Mouse (Mus musculus) forebrain, postnatal 0 days (tissue): Measurements from ENCODE around the gene Dedd2. TPM values are rescaled to one million over a fixed set of nuclear protein-coding genes. Genes with fewer than 3 reads are reported as not detected.
A peak's percentile ranks its signal among the peaks of the same experiment; 100 is the strongest.

ENCODE experiments used
- ATAC-seq: fragments of 200-750 bp; cut with Nextera tagmentation; 2 replicates; pipeline ENCODE4 v1.8.0; 2017; ENCODE audit warnings: mild to moderate bottlenecking, moderate library complexity
- DNase-seq: peaks from one replicate; pipeline ENCODE4 v3.0.0-alpha.2; 2015
- H3K27ac ChIP-seq: fragments of 300-500 bp; sonication (generic); 2 replicates; pipeline ENCODE4 v1.5.1; 2014; ENCODE audit warnings: low read depth, mild to moderate bottlenecking, antibody characterized with exemption, low read length, moderate library complexity, mixed read lengths
- H3K27me3 ChIP-seq: fragments of 300-500 bp; sonication (generic); 2 replicates; pipeline ENCODE4 v1.6.1; 2014; ENCODE audit warnings: mild to moderate bottlenecking, low read length, mixed read lengths; ENCODE audit not compliant: insufficient read depth
- H3K36me3 ChIP-seq: fragments of 300-500 bp; sonication (generic); 2 replicates; pipeline ENCODE4 v1.6.1; 2014; ENCODE audit warnings: mild to moderate bottlenecking, moderate library complexity; ENCODE audit not compliant: insufficient read depth
- H3K4me1 ChIP-seq: fragments of 300-500 bp; sonication (generic); 2 replicates; pipeline ENCODE4 v1.6.1; 2014; ENCODE audit warnings: antibody characterized with exemption; ENCODE audit not compliant: insufficient read depth
- H3K4me2 ChIP-seq: fragments of 300-500 bp; sonication (generic); 2 replicates; pipeline ENCODE4 v1.6.1; 2014; ENCODE audit warnings: low read depth, mild to moderate bottlenecking, moderate library complexity
- H3K4me3 ChIP-seq: fragments of 300-500 bp; sonication (generic); 2 replicates; pipeline ENCODE4 v1.5.1; 2014; ENCODE audit warnings: low read depth, low read length, mixed read lengths
- H3K9ac ChIP-seq: fragments of 300-500 bp; sonication (generic); 2 replicates; pipeline ENCODE4 v1.6.1; 2014; ENCODE audit warnings: mild to moderate bottlenecking
- H3K9me3 ChIP-seq: fragments of 300-500 bp; sonication (generic); 2 replicates; pipeline ENCODE4 v1.6.1; 2016; ENCODE audit warnings: low read length
- CTCF ChIP-seq: sonication (generic); IDR thresholded peaks from 2 replicates; pipeline ENCODE4 v1.5.1; 2016; ENCODE audit warnings: antibody characterized with exemption, control low read depth, low read depth
- WGBS: fragments of 180-500 bp; shearing (Covaris S2); extraction: QIAGEN DNeasy Blood & Tissue Kit; methylation state at CpG from one replicate; pipeline ENCODE4 v1.1.7; 2014; 5-methylcytosine and 5-hydroxymethylcytosine counted together
- polyA plus RNA-seq: library from polyadenylated mRNA; unstranded; fragments of >200 nt; fragmentation: Nextera tagmentation; extraction: Ambion mirVana; gene quantifications from 2 replicates; pipeline ENCODE4 v1.2.1, GENCODE M21; 2015
- total RNA-seq: library from RNA; depleted of rRNA; stranded (reverse); fragments of >200 nt; gene quantifications from 2 replicates; pipeline ENCODE4 v1.2.3, GENCODE M21; 2014

Gene Dedd2
- total and polyA plus RNA-seq, 2 experiments from 2014 or later = 17.3 to 23.4 TPM

- H3K4me1 ChIP-seq = peaks cover 11% of the 10 kb centered on the region
- H3K9me3 ChIP-seq = no peaks in the 10 kb centered on the region
- H3K36me3 ChIP-seq = peaks cover 21% of the 10 kb centered on the region
- H3K9ac ChIP-seq = peak overlapping the region; percentile 96
- TF ChIP-seq CTCF = no peak; the same call in 1 of the 2 replicates
- peak overlapping the region; percentile 69 for H3K4me2 ChIP-seq
- ATAC-seq (peak; percentile 89), DNase-seq (peak; percentile 99)
- no peaks in the 10 kb centered on the region for H3K27me3 ChIP-seq
- under 1% methylated on average over 23 of the region's 23 CpGs for WGBS
- peak overlapping the region; percentile 81 for H3K27ac ChIP-seq
- peak overlapping the region; percentile 76 for H3K4me3 ChIP-seq
Measured at GRCm38 (mm10) chr7:25238015-25238706, 17.7 kb upstream of the Dedd2 start.

DNA sequence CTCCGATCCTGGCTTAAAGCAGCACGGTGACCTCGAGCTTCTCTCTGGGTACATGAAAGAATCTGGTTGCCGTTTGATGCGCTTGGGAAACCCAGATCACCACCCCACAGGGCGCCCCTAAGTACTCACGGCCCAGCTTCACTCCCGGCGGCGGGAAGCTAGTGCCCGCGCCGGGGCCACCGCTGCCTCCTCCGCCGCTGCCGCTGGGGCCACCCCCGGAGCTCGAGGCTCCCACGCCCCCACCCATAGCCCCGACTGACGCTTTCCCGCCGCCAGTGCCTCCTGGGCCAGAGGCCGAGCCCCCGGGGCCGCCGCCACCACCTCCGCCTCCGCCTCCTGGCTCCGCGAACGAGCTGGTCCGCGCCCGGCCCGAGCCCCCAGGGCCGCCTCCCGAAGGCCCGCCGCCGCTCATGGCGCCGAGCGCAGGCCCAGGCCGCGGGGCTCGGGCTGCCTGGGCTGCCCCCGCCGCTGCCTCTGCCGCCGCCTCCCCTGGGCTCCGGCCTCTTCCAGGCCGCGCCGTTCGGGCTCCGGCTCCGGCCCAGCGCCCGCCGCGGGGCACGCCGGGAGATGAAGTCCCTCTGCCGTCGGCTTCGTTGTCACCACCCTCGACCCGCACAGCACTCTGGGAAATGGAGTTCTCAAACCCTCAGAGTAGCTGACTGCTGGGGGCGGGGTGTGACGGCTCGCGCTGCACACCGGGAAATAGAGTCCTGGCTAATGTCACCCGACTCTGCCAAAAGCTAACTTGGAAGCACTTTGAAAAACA, 17.0 kb upstream of the Dedd2 start, which contains the start of gene Gsk3a:
TSS of gene Gsk3a (minus strand) at position 603 of the 766 bp plus-strand sequence.
- Histone ChIP-seq H3K9me3 (no peaks in the 10 kb centered on the region), H3K27me3 (no peaks in the 10 kb centered on the region), H3K9ac (peak within 1 kb of the TSS; percentile 96), H3K27ac (peak within 1 kb of the TSS; percentile 81), H3K4me1 (peaks cover 11% of the 10 kb centered on the region), H3K36me3 (peaks cover 28% of the 10 kb centered on the region), H3K4me2 (peak within 1 kb of the TSS; percentile 69), H3K4me3 (peak within 1 kb of the TSS; percentile 76)
- no peak for TF ChIP-seq CTCF
- WGBS = 0% methylated on average over 62 of the region's 76 CpGs
- ATAC-seq (peak; percentile 86), DNase-seq (peak; percentile 98)

DNA sequence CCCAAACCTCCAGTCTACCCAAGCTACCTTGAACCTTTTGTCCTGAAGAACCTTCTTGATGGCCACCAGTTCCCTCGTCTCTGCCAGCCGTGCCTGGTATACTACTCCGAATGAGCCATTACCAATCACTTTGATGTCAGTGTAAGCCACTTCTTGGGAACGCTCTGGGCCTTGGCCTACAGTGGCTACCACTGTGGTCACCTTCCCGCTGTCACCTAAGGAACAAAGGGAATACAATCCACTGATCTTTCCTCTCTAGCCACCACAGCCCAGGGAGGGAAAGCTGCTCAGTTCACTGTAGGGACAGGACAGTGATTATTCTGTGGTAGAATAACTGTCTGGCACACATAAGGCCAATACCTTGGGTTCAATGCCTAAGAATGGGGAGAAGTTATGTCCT, 15.1 kb upstream of the Dedd2 start:
- DNase-seq (no peak), ATAC-seq (no peak)
- WGBS = 85% methylated on average over 5 of the region's 5 CpGs
- H3K27me3 ChIP-seq = no peaks in the 10 kb centered on the region
- H3K9ac ChIP-seq = no peak overlapping the region
- H3K4me3 ChIP-seq = no peak overlapping the region
- H3K27ac ChIP-seq = no peak overlapping the region
- H3K36me3 ChIP-seq = peaks cover 47% of the 10 kb centered on the region
- no peak for TF ChIP-seq CTCF
- H3K4me2 ChIP-seq = no peak overlapping the region
- H3K9me3 ChIP-seq = no peaks in the 10 kb centered on the region
- peaks cover 11% of the 10 kb centered on the region for H3K4me1 ChIP-seq

- peaks cover 11% of the 10 kb centered on the region for H3K4me1 ChIP-seq
- DNase-seq (no peak), ATAC-seq (no peak)
- 86% methylated on average over 2 of the region's 2 CpGs for WGBS
- H3K9ac ChIP-seq = no peak overlapping the region
- no peak for TF ChIP-seq CTCF
- peaks cover 71% of the 10 kb centered on the region for H3K36me3 ChIP-seq
- no peak overlapping the region for H3K4me2 ChIP-seq
- H3K4me3 ChIP-seq = no peak overlapping the region
- no peaks in the 10 kb centered on the region for H3K9me3 ChIP-seq
- no peak overlapping the region for H3K27ac ChIP-seq
- no peaks in the 10 kb centered on the region for H3K27me3 ChIP-seq
Measured at GRCm38 (mm10) chr7:25233061-25233460, 12.6 kb upstream of the Dedd2 start.

- no peak overlapping the region for H3K4me2 ChIP-seq
- WGBS = 58% methylated on average over 5 of the region's 5 CpGs
- peaks cover 80% of the 10 kb centered on the region for H3K36me3 ChIP-seq
- no peak overlapping the region for H3K4me3 ChIP-seq
- H3K27me3 ChIP-seq = no peaks in the 10 kb centered on the region
- H3K9ac ChIP-seq = no peak overlapping the region
- DNase-seq (no peak), ATAC-seq (no peak)
- TF ChIP-seq CTCF = peak; percentile 47
- no peaks in the 10 kb centered on the region for H3K9me3 ChIP-seq
- no peak overlapping the region for H3K27ac ChIP-seq
- peaks cover 11% of the 10 kb centered on the region for H3K4me1 ChIP-seq
Measured at GRCm38 (mm10) chr7:25232101-25232648, 11.8 kb upstream of the Dedd2 start.

DNA sequence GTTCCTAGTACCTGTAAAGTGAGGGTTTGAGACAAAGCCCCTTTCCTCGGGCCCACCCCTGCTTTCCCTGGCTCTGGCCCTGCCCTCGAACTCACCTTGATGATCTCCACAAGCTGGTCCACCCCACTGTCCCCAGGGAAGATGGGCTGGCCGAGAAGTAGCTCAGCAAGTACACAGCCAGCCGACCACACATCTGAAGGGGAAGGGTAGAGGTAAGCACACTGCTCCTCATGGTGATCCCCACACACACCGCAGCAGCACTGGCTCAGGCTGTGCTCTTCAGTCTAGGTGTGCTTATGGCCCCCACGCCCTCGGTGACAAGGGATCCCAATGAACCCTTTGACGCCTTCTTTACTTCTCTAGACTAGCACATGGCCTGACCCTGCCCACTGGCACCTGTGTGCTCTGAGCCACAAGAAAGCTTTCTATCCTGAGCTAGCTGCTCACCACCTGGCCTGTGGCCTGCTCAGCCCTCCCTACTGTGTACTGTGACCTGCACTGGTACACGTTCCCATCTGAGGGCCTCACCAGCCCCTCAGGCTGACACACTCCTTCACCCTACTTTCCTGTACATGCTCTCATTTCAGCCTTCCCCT, 10.4 kb upstream of the Dedd2 start:
- Histone ChIP-seq H3K27me3 (no peaks in the 10 kb centered on the region), H3K4me3 (no peak overlapping the region), H3K4me1 (no peaks in the 10 kb centered on the region), H3K4me2 (no peak overlapping the region), H3K36me3 (peaks cover 94% of the 10 kb centered on the region), H3K27ac (no peak overlapping the region), H3K9me3 (no peaks in the 10 kb centered on the region), H3K9ac (no peak overlapping the region)
- no peak for TF ChIP-seq CTCF
- WGBS = 82% methylated on average over 9 of the region's 9 CpGs
- ATAC-seq (no peak), DNase-seq (no peak)
